Mouse (Mus musculus) cortical plate, adult 2 months (tissue): ENCODE measurements around the gene Gm13287. TPM values are rescaled to one million over a fixed set of nuclear protein-coding genes. Genes with fewer than 3 reads are reported as not detected.
"Not testable (repeated sequence)": the region's sequence is repeated elsewhere in the genome, so short reads cannot be mapped to it uniquely, and the experiment has no call there.

ENCODE experiments used
- H3K27ac ChIP-seq: fragments of 200-500 bp; 2 replicates; pipeline ENCODE4 v1.5.1; 2012; ENCODE audit warnings: low read length, control low read depth, inconsistent platforms; ENCODE audit not compliant: insufficient read depth
- H3K4me1 ChIP-seq: fragments of 200-500 bp; 2 replicates; pipeline ENCODE4 v1.6.1; 2011; ENCODE audit warnings: low read length; ENCODE audit not compliant: control insufficient read depth, insufficient read depth
- H3K4me3 ChIP-seq: fragments of 200-500 bp; 2 replicates; pipeline ENCODE4 v1.5.1; 2011; ENCODE audit warnings: mild to moderate bottlenecking, low read length, control low read depth; ENCODE audit not compliant: insufficient read depth
- CTCF ChIP-seq: fragments of 200-500 bp; IDR thresholded peaks from 2 replicates; pipeline ENCODE4 v1.5.1; 2011; ENCODE audit warnings: mild to moderate bottlenecking, control low read depth, low read length; ENCODE audit not compliant: insufficient read depth; ENCODE audit errors: extremely low read depth
- POLR2A ChIP-seq: fragments of 200-500 bp; IDR thresholded peaks from 2 replicates; pipeline ENCODE4 v1.6.1; 2011; ENCODE audit warnings: mild to moderate bottlenecking, low read length, control low read depth; ENCODE audit not compliant: insufficient read depth; ENCODE audit errors: extremely low read depth
- polyA plus RNA-seq: library from polyadenylated mRNA; depleted of rRNA; stranded (reverse); fragments of >200 nt; gene quantifications from 2 replicates; pipeline ENCODE4 v1.2.3, GENCODE M21; 2012

The Gm13287 gene
- polyA plus RNA-seq, 1 experiment = not detected

DNA sequence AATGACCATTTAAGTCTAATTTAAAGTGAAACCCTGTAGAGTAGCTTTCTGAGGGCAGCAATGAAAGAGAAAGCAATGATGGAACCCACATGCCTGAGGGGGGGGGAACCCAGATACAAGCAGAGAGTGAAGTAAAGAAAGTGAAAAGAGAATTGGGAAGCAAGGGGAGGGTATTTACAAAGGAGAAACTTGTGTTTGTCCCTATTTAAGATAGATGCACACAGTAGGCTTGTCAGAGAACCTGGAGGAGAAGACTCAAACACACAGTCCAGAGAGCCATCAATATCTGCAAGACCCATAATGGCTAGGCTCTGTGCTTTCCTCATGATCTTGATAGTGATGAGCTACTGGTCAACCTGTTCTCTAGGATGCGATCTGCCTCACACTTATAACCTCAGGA, 16.6 kb downstream of the Gm13287 start, which contains the start of gene Ifna11:
Gene Ifna11 (plus strand): TSS at position 301 of the 400 bp plus-strand sequence.
- Histone ChIP-seq H3K4me1 (no peaks in the 10 kb centered on the region), H3K27ac (no peak within 1 kb of the TSS), H3K4me3 (no peak within 1 kb of the TSS)
- no peak for TF ChIP-seq CTCF
- TF ChIP-seq POLR2A = no peak

DNA sequence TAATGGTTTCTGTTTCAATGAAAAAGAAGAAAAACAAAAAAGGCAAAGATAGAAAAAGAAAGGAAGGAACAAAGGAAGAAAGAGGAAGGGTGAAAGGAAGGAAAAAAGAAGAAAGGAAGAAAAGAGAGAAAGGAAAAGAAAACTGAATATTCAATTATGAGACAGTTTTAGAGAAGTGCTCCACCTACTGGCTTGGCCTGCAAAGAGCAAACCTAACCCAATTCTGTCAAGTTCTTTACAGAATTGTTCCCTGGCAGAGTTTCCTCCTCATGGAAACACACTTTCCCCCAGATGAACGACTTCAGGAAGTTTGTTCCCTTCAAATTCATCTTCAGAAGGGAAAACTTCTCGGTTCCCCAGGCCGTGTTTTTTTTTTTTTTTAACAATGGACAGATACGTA, 19.9 kb downstream of the Gm13287 start:
- no peak for TF ChIP-seq POLR2A
- peak; percentile 29; the same call in 1 of the 2 replicates for TF ChIP-seq CTCF
- Histone ChIP-seq H3K27ac (no peak overlapping the region), H3K4me1 (no peaks in the 10 kb centered on the region), H3K4me3 (no peak overlapping the region)

GRCm38 (mm10) chr4:88827116-88827515, 24.1 kb downstream of the Gm13287 start, which contains the start of gene Ifna6:
Gene Ifna6, plus strand, starts transcription at chr4:88827416.
- not testable (repeated sequence) for H3K4me3 ChIP-seq, H3K4me1 ChIP-seq

GRCm38 (mm10) chr4:88830523-88830922, 27.5 kb downstream of the Gm13287 start:
- TF ChIP-seq CTCF (peak; percentile 29; the same call in 1 of the 2 replicates), POLR2A (no peak)
- no peaks in the 10 kb centered on the region for H3K4me1 ChIP-seq
- no peak overlapping the region for H3K27ac ChIP-seq
- no peak overlapping the region for H3K4me3 ChIP-seq

More at GRCm38 (mm10) chr4:88827116-88827515, 24.1 kb downstream of the Gm13287 start, which contains the start of gene Ifna6:
- H3K27ac ChIP-seq = not testable (repeated sequence)

- H3K27ac ChIP-seq, H3K4me3 ChIP-seq, H3K4me1 ChIP-seq: not testable (repeated sequence)
Observed at GRCm38 (mm10) chr4:88835225-88835624, 32.2 kb downstream of the Gm13287 start, which contains the start of gene Ifna5. Gene Ifna5, plus strand, starts transcription at chr4:88835525.

GRCm38 (mm10) chr4:88838828-88839227, 35.8 kb downstream of the Gm13287 start:
- no peaks in the 10 kb centered on the region for H3K4me1 ChIP-seq
- no peak overlapping the region for H3K4me3 ChIP-seq
- TF ChIP-seq POLR2A (no peak), CTCF (no peak)
- H3K27ac ChIP-seq = no peak overlapping the region

DNA sequence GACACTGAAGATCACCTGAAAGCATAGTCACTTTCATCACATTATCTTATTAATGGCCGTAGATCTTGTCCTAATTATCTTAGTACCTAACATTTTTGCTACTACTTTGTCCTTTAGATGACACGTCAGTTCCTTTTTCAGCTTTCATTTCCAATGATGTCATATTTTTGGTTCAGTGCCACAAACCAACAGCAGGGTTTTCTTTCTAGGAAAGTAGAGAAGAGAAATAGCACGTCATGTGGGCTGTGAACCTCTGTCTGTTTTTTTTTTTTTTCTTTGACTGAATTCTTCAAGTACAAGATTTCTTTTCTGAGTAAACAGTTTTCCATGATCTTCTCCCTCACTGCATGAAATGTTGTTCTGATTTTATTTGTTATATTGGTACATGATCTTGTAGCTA, 37.0 kb downstream of the Gm13287 start:
- H3K4me1 ChIP-seq = no peaks in the 10 kb centered on the region
- H3K27ac ChIP-seq = no peak overlapping the region
- H3K4me3 ChIP-seq = no peak overlapping the region
- TF ChIP-seq CTCF (no peak), POLR2A (no peak)

GRCm38 (mm10) chr4:88841438-88841911, 38.4 kb downstream of the Gm13287 start, which contains the start of gene Ifna4:
Gene Ifna4, plus strand, starts transcription at chr4:88841861.
- Histone ChIP-seq H3K4me3 (no peak within 1 kb of the TSS), H3K27ac (no peak within 1 kb of the TSS), H3K4me1 (no peaks in the 10 kb centered on the region)
- no peak for TF ChIP-seq POLR2A
- TF ChIP-seq CTCF = no peak

DNA sequence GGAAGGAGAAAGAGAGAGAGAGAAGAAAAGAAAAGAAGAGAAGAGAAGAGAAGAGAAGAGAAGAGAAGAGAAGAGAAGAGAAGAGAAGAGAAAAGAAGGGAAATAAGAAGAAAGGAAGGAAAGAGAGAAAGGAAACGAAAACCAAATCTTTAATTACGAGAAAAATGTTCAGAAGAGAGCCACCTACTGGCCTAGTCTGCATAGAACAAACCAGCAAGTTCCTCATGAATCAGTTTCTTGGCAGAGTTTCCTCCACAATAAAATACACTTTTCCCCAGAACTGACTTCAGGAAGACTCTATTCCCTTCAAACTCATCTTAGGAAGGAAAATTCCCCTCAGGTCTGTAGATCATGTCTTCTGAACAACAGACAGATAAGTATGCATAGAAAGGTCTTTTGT, 42.3 kb downstream of the Gm13287 start:
- H3K4me3 ChIP-seq = no peak overlapping the region
- no peak overlapping the region for H3K27ac ChIP-seq
- TF ChIP-seq CTCF = 0 out of 2 replicates have a peak, but pooled peaks have one; percentile 5
- TF ChIP-seq POLR2A = no peak
- H3K4me1 ChIP-seq = no peaks in the 10 kb centered on the region

DNA sequence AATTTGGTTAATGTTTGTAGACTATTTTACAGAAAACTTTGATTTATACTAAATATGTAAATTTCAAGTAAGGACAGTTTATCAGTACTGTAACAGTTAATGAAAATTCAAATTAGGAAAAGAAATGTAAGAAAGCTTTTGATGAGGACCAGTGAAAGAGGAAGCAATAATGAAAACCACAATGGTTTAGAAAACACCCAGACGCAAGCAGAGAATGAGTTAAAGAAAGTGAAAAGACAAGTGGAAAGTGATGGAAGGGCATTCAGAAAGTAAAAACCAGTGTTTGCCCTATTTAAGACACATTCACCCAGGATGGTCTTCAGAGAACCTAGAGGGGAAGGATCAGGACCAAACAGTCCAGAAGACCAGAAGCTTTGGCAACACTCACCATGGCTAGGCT, 46.6 kb downstream of the Gm13287 start, which contains the start of gene Ifna1:
Gene Ifna1 (plus strand): TSS at position 390 of the 400 bp plus-strand sequence.
- H3K4me1 ChIP-seq = no peaks in the 10 kb centered on the region
- H3K4me3 ChIP-seq = no peak within 1 kb of the TSS
- TF ChIP-seq POLR2A = no peak
- TF ChIP-seq CTCF = no peak
- H3K27ac ChIP-seq = no peak within 1 kb of the TSS
